Mouse (Mus musculus): ENCODE data around the gene 4932438H23Rik. TPM values are rescaled to one million over a fixed set of nuclear protein-coding genes. Genes with fewer than 3 reads are reported as not detected.
A peak's percentile ranks its signal among the peaks of the same experiment; 100 is the strongest.

The 4932438H23Rik gene
- total RNA-seq, 2 experiments from 2014 or later = 0.69 to 0.89 TPM

GRCm38 (mm10) chr16:91064583-91065365 lies 30.1 kb downstream of the 4932438H23Rik start:
- intact Hi-C loops (cut with DNase I) = no loop called here

GRCm38 (mm10) chr16:91063786-91064185 lies 31.1 kb downstream of the 4932438H23Rik start:
- no peak for DNase-seq (ENCODE audit: low spot score in 2 of 2)
- intact Hi-C loops (cut with DNase I) = no loop called here

More at GRCm38 (mm10) chr16:91064583-91065365, 30.1 kb downstream of the 4932438H23Rik start:
- DNase-seq (ENCODE audit: low spot score in 2 of 2) = no peak

- intact Hi-C loops (cut with DNase I) = no loop called here
- DNase-seq (ENCODE audit: low spot score in 2 of 2) = no peak
Observed at GRCm38 (mm10) chr16:91061531-91062318, 33.2 kb downstream of the 4932438H23Rik start.

- DNase-seq (ENCODE audit: low spot score in 2 of 2) = no peak
- intact Hi-C loops (cut with DNase I) = no loop called here
Observed at GRCm38 (mm10) chr16:91057741-91058140, 37.2 kb downstream of the 4932438H23Rik start.

GRCm38 (mm10) chr16:91057261-91057660 lies 37.7 kb downstream of the 4932438H23Rik start:
- no peak for DNase-seq (ENCODE audit: low spot score in 2 of 2)
- intact Hi-C loops (cut with DNase I) = no loop called here

- DNase-seq (ENCODE audit: low spot score in 2 of 2) = peak; percentile 54 to 81
- intact Hi-C loops (cut with DNase I) = no loop called here
Observed at GRCm38 (mm10) chr16:91056043-91056821, 38.7 kb downstream of the 4932438H23Rik start.

- intact Hi-C loops (cut with DNase I) = no loop called here
- no peak for DNase-seq (ENCODE audit: low spot score in 2 of 2)
Observed at GRCm38 (mm10) chr16:91055150-91055549, 39.8 kb downstream of the 4932438H23Rik start.

- DNase-seq (ENCODE audit: low spot score in 2 of 2) = peak in 1 of 2 experiments; percentile 20
- intact Hi-C loops (cut with DNase I) = no loop called here
Observed at GRCm38 (mm10) chr16:91053599-91053998, 41.3 kb downstream of the 4932438H23Rik start.

- intact Hi-C loops (cut with DNase I) = loop anchor here (2.0 kb wide), 1 partner anchor 27 kb away; no protein-coding TSS in a partner anchor
- peak; percentile 13 to 20 for DNase-seq (ENCODE audit: low spot score in 2 of 2)
Observed at GRCm38 (mm10) chr16:91045511-91045910, 49.4 kb downstream of the 4932438H23Rik start.

GRCm38 (mm10) chr16:91044270-91045182 lies 50.4 kb downstream of the 4932438H23Rik start, which contains the start of gene Paxbp1:
Paxbp1 (minus strand) TSS chr16:91044543.
- DNase-seq (ENCODE audit: low spot score in 2 of 2) = peak; percentile 98 to 99
- intact Hi-C loops (cut with DNase I) = loop anchor here (1.0 to 2.0 kb wide), 2 partner anchors 28 to 33 kb away; partner anchors contain the start of gene Synj1

GRCm38 (mm10) chr16:91043461-91044248 lies 51.3 kb downstream of the 4932438H23Rik start:
- intact Hi-C loops (cut with DNase I) = loop anchor here (1.0 to 2.0 kb wide), 2 partner anchors 29 to 32 kb away; partner anchors contain the start of gene Synj1

GRCm38 (mm10) chr16:91042640-91043039 lies 52.3 kb downstream of the 4932438H23Rik start:
- DNase-seq (ENCODE audit: low spot score in 2 of 2) = no peak
- intact Hi-C loops (cut with DNase I) = no loop called here

More at GRCm38 (mm10) chr16:91043461-91044248, 51.3 kb downstream of the 4932438H23Rik start:
- DNase-seq (ENCODE audit: low spot score in 2 of 2) = peak; percentile 51 to 57

- intact Hi-C loops (cut with DNase I) = no loop called here
- no peak for DNase-seq (ENCODE audit: low spot score in 2 of 2)
Observed at GRCm38 (mm10) chr16:91035866-91036265, 59.1 kb downstream of the 4932438H23Rik start.

- intact Hi-C loops (cut with DNase I) = loop anchor here (5.0 kb wide), 1 partner anchor 53 kb away; no protein-coding TSS in a partner anchor
- no peak for DNase-seq (ENCODE audit: low spot score in 2 of 2)
Observed at GRCm38 (mm10) chr16:91030751-91031150, 64.2 kb downstream of the 4932438H23Rik start.

GRCm38 (mm10) chr16:91029901-91030300 lies 65.0 kb downstream of the 4932438H23Rik start:
- DNase-seq (ENCODE audit: low spot score in 2 of 2) = no peak
- intact Hi-C loops (cut with DNase I) = loop anchor here (5.0 kb wide), 1 partner anchor 53 kb away; no protein-coding TSS in a partner anchor

GRCm38 (mm10) chr16:91029161-91029743 lies 65.7 kb downstream of the 4932438H23Rik start:
- no peak for DNase-seq (ENCODE audit: low spot score in 2 of 2)
- intact Hi-C loops (cut with DNase I) = no loop called here

GRCm38 (mm10) chr16:91026290-91026689 lies 68.6 kb downstream of the 4932438H23Rik start:
- intact Hi-C loops (cut with DNase I) = no loop called here

More at GRCm38 (mm10) chr16:91026290-91026689, 68.6 kb downstream of the 4932438H23Rik start:
- DNase-seq (ENCODE audit: low spot score in 2 of 2) = no peak

Data from left cerebral cortex, postnatal 25 days (tissue).